Mouse (Mus musculus) MEL (cell line): ENCODE measurements at regions not wholly inside any gene's neighbourhood (a gene's known extent, or its start where the extent isn't known, plus 50 kb on each side); places are given as distances from the start of the nearest gene placed in this dataset.

Experiments
- DNase-seq: peaks from one replicate; pipeline ENCODE4 v3.0.0; 2011; ENCODE audit warnings: low read depth, low spot score
- H3K27ac ChIP-seq: 2 replicates; pipeline ENCODE4 v1.5.1; 2012; ENCODE audit warnings: low read depth, mild to moderate bottlenecking, control low read depth, low read length, moderate library complexity; ENCODE audit not compliant: control insufficient read depth
- H3K27me3 ChIP-seq, 2 experiments: fragments of 150-350 bp in 1 of 2; sonication (generic) in 1 of 2; 2 replicates each; pipeline ENCODE4 v1.6.1; 2012; ENCODE audit warnings: low read length in 2 of 2, mild to moderate bottlenecking in 2 of 2, improper control_type of control experiment in 1 of 2, moderate library complexity in 1 of 2; ENCODE audit not compliant: insufficient read depth in 2 of 2, control insufficient read depth in 1 of 2
- H3K36me3 ChIP-seq, 2 experiments: 2 replicates each; pipeline ENCODE4 v1.6.1; 2012 to 2014; ENCODE audit warnings: low read length in 2 of 2, improper control_type of control experiment in 1 of 2, inconsistent platforms in 1 of 2, mild to moderate bottlenecking in 1 of 2; ENCODE audit not compliant: insufficient read depth in 2 of 2, control insufficient read depth in 1 of 2
- H3K4me1 ChIP-seq, 2 experiments: fragments of 150-350 bp in 1 of 2; sonication (generic) in 1 of 2; 2 replicates each; pipeline ENCODE4 v1.6.1; 2012; ENCODE audit warnings: low read length in 2 of 2, improper control_type of control experiment in 1 of 2, mild to moderate bottlenecking in 1 of 2; ENCODE audit not compliant: insufficient read depth in 2 of 2, control insufficient read depth in 1 of 2
- H3K4me3 ChIP-seq, 2 experiments: fragments of 150-350 bp in 1 of 2; sonication (generic) in 1 of 2; 2 replicates each; pipeline ENCODE4 v1.5.1; 2012; ENCODE audit warnings: low read depth in 2 of 2, low read length in 2 of 2, mild to moderate bottlenecking in 2 of 2, moderate library complexity in 2 of 2, control low read depth in 1 of 2, improper control_type of control experiment in 1 of 2; ENCODE audit not compliant: control insufficient read depth in 1 of 2, insufficient read depth in 1 of 2
- H3K79me2 ChIP-seq: 2 replicates; pipeline ENCODE4 v1.6.1; 2012; ENCODE audit warnings: mild to moderate bottlenecking, low read length, moderate library complexity; ENCODE audit not compliant: control insufficient read depth, poor library complexity, insufficient read depth
- H3K9ac ChIP-seq: 2 replicates; pipeline ENCODE4 v1.6.1; 2012; ENCODE audit warnings: low read depth, mild to moderate bottlenecking, control low read depth, low read length, moderate library complexity; ENCODE audit not compliant: control insufficient read depth, poor library complexity, severe bottlenecking
- H3K9me3 ChIP-seq: fragments of 150-350 bp; sonication (generic); replicated peaks from 2 replicates; pipeline ENCODE4 v1.6.1; 2012; ENCODE audit warnings: mild to moderate bottlenecking, low read length, improper control_type of control experiment, moderate library complexity; ENCODE audit not compliant: insufficient read depth
- BHLHE40 ChIP-seq: IDR thresholded peaks from 2 replicates; pipeline ENCODE4 v1.6.1; 2012; ENCODE audit warnings: low read depth, mild to moderate bottlenecking, inconsistent platforms, low read length, improper control_type of control experiment, borderline replicate concordance
- CHD1 ChIP-seq: IDR thresholded peaks from 2 replicates; pipeline ENCODE4 v1.6.1; 2012; ENCODE audit warnings: low read depth, mild to moderate bottlenecking, inconsistent platforms, low read length, improper control_type of control experiment
- E2F4 ChIP-seq: IDR thresholded peaks from 2 replicates; pipeline ENCODE4 v1.6.1; 2011; ENCODE audit warnings: low read depth, low read length, improper control_type of control experiment, borderline replicate concordance
- ELF1 ChIP-seq: IDR thresholded peaks from 2 replicates; pipeline ENCODE4 v1.6.1; 2014; ENCODE audit warnings: low read depth, mild to moderate bottlenecking, inconsistent platforms, low read length, improper control_type of control experiment, moderate library complexity
- EP300 ChIP-seq, 2 experiments: IDR thresholded peaks; 2 replicates each; pipeline ENCODE4 v1.6.1; 2011; ENCODE audit warnings: improper control_type of control experiment in 2 of 2, low read length in 2 of 2, low read depth in 1 of 2, mild to moderate bottlenecking in 1 of 2
- KAT2A ChIP-seq: conservative IDR thresholded peaks from 2 replicates; pipeline ENCODE4 v1.6.1; 2012; ENCODE audit warnings: low read depth, low read length, improper control_type of control experiment, inconsistent platforms
- MEF2A ChIP-seq: IDR thresholded peaks from 2 replicates; pipeline ENCODE4 v1.6.1; 2014; ENCODE audit warnings: low read depth, mild to moderate bottlenecking, inconsistent platforms, low read length, improper control_type of control experiment; ENCODE audit not compliant: poor library complexity, insufficient replicate concordance, severe bottlenecking; ENCODE audit errors: extremely low read depth
- MXI1 ChIP-seq: IDR thresholded peaks from 2 replicates; pipeline ENCODE4 v1.6.1; 2011; ENCODE audit warnings: mild to moderate bottlenecking, low read depth, low read length, improper control_type of control experiment
- MYB ChIP-seq: IDR thresholded peaks from 2 replicates; pipeline ENCODE4 v1.6.1; 2011; ENCODE audit warnings: mild to moderate bottlenecking, low read depth, low read length, improper control_type of control experiment
- MYC ChIP-seq: IDR thresholded peaks from 2 replicates; pipeline ENCODE4 v1.6.1; 2011; ENCODE audit warnings: low read depth, mild to moderate bottlenecking, low read length, improper control_type of control experiment, moderate library complexity
- NELFE ChIP-seq: IDR thresholded peaks from 2 replicates; pipeline ENCODE4 v1.6.1; 2011; ENCODE audit warnings: low read depth, low read length, improper control_type of control experiment
- POLR2A ChIP-seq, 2 experiments: IDR thresholded peaks; 2 replicates each; pipeline ENCODE4 v1.6.1; 2011 to 2012; ENCODE audit warnings: low read length in 2 of 2, mild to moderate bottlenecking in 2 of 2, control low read depth in 1 of 2, improper control_type of control experiment in 1 of 2, low read depth in 1 of 2, moderate library complexity in 1 of 2; ENCODE audit not compliant: control insufficient read depth in 1 of 2, insufficient read depth in 1 of 2, poor library complexity in 1 of 2
- RAD21 ChIP-seq: IDR thresholded peaks from 2 replicates; pipeline ENCODE4 v1.6.1; 2011; ENCODE audit warnings: mild to moderate bottlenecking, low read depth, low read length, improper control_type of control experiment
- TAL1 ChIP-seq: IDR thresholded peaks from 2 replicates; pipeline ENCODE4 v1.6.1; 2012; ENCODE audit warnings: mild to moderate bottlenecking, inconsistent platforms, low read length, moderate library complexity, mixed read lengths
- TBP ChIP-seq: IDR thresholded peaks from 2 replicates; pipeline ENCODE4 v1.8.0; 2011; ENCODE audit warnings: low read depth, low read length, improper control_type of control experiment
- ZC3H11A ChIP-seq: IDR thresholded peaks from 2 replicates; pipeline ENCODE4 v1.6.1; 2012; ENCODE audit warnings: low read depth, mild to moderate bottlenecking, inconsistent platforms, low read length, improper control_type of control experiment
- ZKSCAN1 ChIP-seq: IDR thresholded peaks from 2 replicates; pipeline ENCODE4 v1.6.1; 2012; ENCODE audit warnings: low read depth, mild to moderate bottlenecking, inconsistent platforms, low read length, improper control_type of control experiment, moderate library complexity

- Histone ChIP-seq H3K9ac (no peak overlapping the region), H3K36me3 (no peaks in the 10 kb centered on the region), H3K27ac (no peak overlapping the region), H3K27me3 (peaks cover 0 to 3% of the 10 kb centered on the region in 2 experiments; a peak in 1 of 4 replicates), H3K9me3 (no peaks in the 10 kb centered on the region), H3K79me2 (no peaks in the 10 kb centered on the region), H3K4me3 (no peak overlapping the region), H3K4me1 (no peaks in the 10 kb centered on the region)
- DNase-seq, result no peak
- TF ChIP-seq TBP (no peak), EP300 (IDR thresholded peaks at IDR 0.05; ENCODE audit: low read depth in 1 of 2, low read length in 2 of 2) (no peak), MEF2A (no peak), ZKSCAN1 (no peak), CHD1 (no peak)
These were observed 332.7 kb upstream of the Atp5g3 start for GRCm38 (mm10) chr2:74243801-74244200.

GRCm38 (mm10) chr2:74239586-74239985, 328.5 kb upstream of the Atp5g3 start:
- Histone ChIP-seq H3K4me1 (no peaks in the 10 kb centered on the region), H3K9me3 (no peaks in the 10 kb centered on the region), H3K36me3 (no peaks in the 10 kb centered on the region), H3K27me3 (peaks cover 0 to 2% of the 10 kb centered on the region in 2 experiments; a peak in 2 of 4 replicates), H3K4me3 (no peak overlapping the region), H3K9ac (no peak overlapping the region), H3K79me2 (no peaks in the 10 kb centered on the region), H3K27ac (no peak overlapping the region)
- no peak for DNase-seq
- no peak for TF ChIP-seq ZC3H11A
- no peak for TF ChIP-seq POLR2A (IDR thresholded peaks at IDR 0.05; ENCODE audit: control insufficient read depth in 1 of 2, insufficient read depth in 1 of 2, low read depth in 1 of 2, low read length in 2 of 2, poor library complexity in 1 of 2)
- TF ChIP-seq MXI1, result no peak
- TF ChIP-seq TAL1, result no peak
- TF ChIP-seq ELF1, result no peak
- no peak for TF ChIP-seq MYC
- TF ChIP-seq E2F4, result no peak
- no peak for TF ChIP-seq EP300 (IDR thresholded peaks at IDR 0.05; ENCODE audit: low read depth in 1 of 2, low read length in 2 of 2)
- TF ChIP-seq KAT2A, result no peak
- TF ChIP-seq, all 39 proteins: peak for 0

- no peak overlapping the region for H3K27ac ChIP-seq
- DNase-seq, result no peak
- H3K4me1 ChIP-seq, result no peaks in the 10 kb centered on the region
- H3K27me3 ChIP-seq, result peaks cover 7 to 8% of the 10 kb centered on the region in 2 experiments
- TF ChIP-seq MYC (no peak), KAT2A (no peak), RAD21 (no peak), MXI1 (no peak), NELFE (no peak), E2F4 (no peak), BHLHE40 (no peak), MYB (no peak)
- no peaks in the 10 kb centered on the region for H3K79me2 ChIP-seq
- no peaks in the 10 kb centered on the region for H3K36me3 ChIP-seq
- no peak overlapping the region for H3K9ac ChIP-seq
- no peak overlapping the region for H3K4me3 ChIP-seq
- H3K9me3 ChIP-seq, result no peaks in the 10 kb centered on the region
These were observed 306.3 kb upstream of the Atp5g3 start for GRCm38 (mm10) chr2:74217437-74217836.
